Comparison of ENCODE assay signal across 16 mouse cellular contexts in genomic region chr2:17770246-17770825, GRCm38 (mm10). TPM values are rescaled to one million over a fixed set of nuclear protein-coding genes. Genes with fewer than 3 reads are reported as not detected.
DNase-seq lines count a peak whose midpoint lies in the region; TF ChIP-seq lines count a peak whose summit lies in the region.
"Had no signal": no experiment of that assay in that cellular context is flagged by ENCODE, and none has a peak within 500 bp of the region (broad histone marks: within the 10 kb centered on the region; RNA-seq: fewer than 3 reads in every experiment).

No protein-coding gene starts in this region.

- no peak overlapping the region for H3K27ac ChIP-seq in left cerebral cortex, adult 2 months
- H3K27ac ChIP-seq in heart, embryonic 10.5 days = no peak overlapping the region
- H3K27ac ChIP-seq: hindbrain, embryonic 13.5 days; limb, embryonic 15.5 days had no signal

- H3K9me3 ChIP-seq in heart, embryonic 10.5 days = no peaks in the 10 kb centered on the region
- H3K9me3 ChIP-seq: hindbrain, embryonic 13.5 days; limb, embryonic 15.5 days had no signal

- no peak for TF ChIP-seq CTCF in left cerebral cortex, adult 2 months (IDR thresholded peaks at IDR 0.05)

- H3K27me3 ChIP-seq in heart, embryonic 10.5 days (ENCODE audit: insufficient read depth, poor library complexity, severe bottlenecking) = no peaks in the 10 kb centered on the region
- H3K27me3 ChIP-seq: hindbrain, embryonic 13.5 days; limb, embryonic 15.5 days had no signal

- H3K4me3 ChIP-seq in left cerebral cortex, adult 2 months = no peak overlapping the region
- H3K4me3 ChIP-seq in heart, embryonic 10.5 days = no peak overlapping the region
- H3K4me3 ChIP-seq: hindbrain, embryonic 13.5 days; limb, embryonic 15.5 days had no signal

- peak; percentile 52 to 67 for DNase-seq in cerebellum, postnatal 10 days
- DNase-seq in cerebellum, adult 9-11 months = no peak
- DNase-seq in left cerebral cortex, adult 11 months (ENCODE audit: low spot score) = peak; percentile 6
- DNase-seq in left cerebral cortex, adult 2 months (ENCODE audit: extremely low spot score in 1 of 2, low spot score in 2 of 2) = no peak
- DNase-seq in frontal cortex, postnatal 10 days (ENCODE audit: low spot score in 2 of 2) = peak; percentile 9
- DNase-seq in right cerebral cortex, postnatal 10 days (ENCODE audit: low spot score in 2 of 2) = peak; percentile 64 to 76
- DNase-seq in spleen, adult 18-20 months = no peak
- DNase-seq in heart, embryonic 10.5 days (ENCODE audit: low spot score) = no peak
- DNase-seq: adrenal gland, adult 8-10 months; cerebellum, adult 8-10 months; heart, postnatal 14 days; kidney, adult 9 months; lung, adult 18-20 months; thymus, adult 18-20 months had no signal

- H3K36me3 ChIP-seq in heart, embryonic 10.5 days = no peaks in the 10 kb centered on the region
- H3K36me3 ChIP-seq: hindbrain, embryonic 13.5 days; limb, embryonic 15.5 days had no signal

- H3K4me1 ChIP-seq in heart, embryonic 10.5 days = no peaks in the 10 kb centered on the region
- H3K4me1 ChIP-seq: hindbrain, embryonic 13.5 days; limb, embryonic 15.5 days had no signal

- intact Hi-C loops in left cerebral cortex, adult 2 months (cut with DNase I) = no loop called here

- 70% methylated on average over 4 of the region's 4 CpGs for WGBS in heart, embryonic 10.5 days

RNA-seq across cellular contexts. Expression of gene Nebl, which starts 39.1 kb away (rescaled TPM):
- total RNA-seq in left cerebral cortex, adult 2 months (2021) = 10 to 100 TPM; 80.3 to 80.9 TPM
- polyA plus RNA-seq in heart, embryonic 10.5 days (2016; fragmentation: Nextera tagmentation; extraction: Ambion mirVana) = 292 and 461 TPM in 2 replicates

Comparison
In these comparisons a context has a peak if more than half of its experiments do, and no peak if none do; other contexts are left out.
1. DNase-seq: peak in cerebellum, postnatal 10 days (2 of 2), left cerebral cortex, adult 11 months (single experiment), frontal cortex, postnatal 10 days (2 of 2) and right cerebral cortex, postnatal 10 days (2 of 2); none in cerebellum, adult 9-11 months (single experiment), left cerebral cortex, adult 2 months (0 of 2), spleen, adult 18-20 months (0 of 2) and heart, embryonic 10.5 days (single experiment).